Mouse (Mus musculus) bone marrow macrophage, adult 2 months (primary cell): ENCODE measurements around the gene C130026I21Rik. TPM values are rescaled to one million over a fixed set of nuclear protein-coding genes. Genes with fewer than 3 reads are reported as not detected.
"Not testable (repeated sequence)": the region's sequence is repeated elsewhere in the genome, so short reads cannot be mapped to it uniquely, and the experiment has no call there.

Experiments
- H3K27ac ChIP-seq: 2 replicates; pipeline ENCODE4 v1.5.1; 2012; ENCODE audit warnings: low read depth, low read length; ENCODE audit not compliant: insufficient read depth
- H3K4me1 ChIP-seq: 2 replicates; pipeline ENCODE4 v1.6.1; 2012; ENCODE audit warnings: low read length; ENCODE audit not compliant: control insufficient read depth, insufficient read depth
- H3K4me3 ChIP-seq: 2 replicates; pipeline ENCODE4 v1.5.1; 2012; ENCODE audit warnings: mild to moderate bottlenecking, low read length, moderate library complexity; ENCODE audit not compliant: insufficient read depth
- polyA plus RNA-seq: library from polyadenylated mRNA; stranded (reverse); fragments of >200 nt; gene quantifications from 2 replicates; pipeline ENCODE4 v1.2.4, GENCODE M21; 2012; ENCODE audit not compliant: missing spikeins, insufficient read depth, insufficient read length

The C130026I21Rik gene
- 16.6 and 21.0 TPM in 2 replicates for polyA plus RNA-seq

DNA sequence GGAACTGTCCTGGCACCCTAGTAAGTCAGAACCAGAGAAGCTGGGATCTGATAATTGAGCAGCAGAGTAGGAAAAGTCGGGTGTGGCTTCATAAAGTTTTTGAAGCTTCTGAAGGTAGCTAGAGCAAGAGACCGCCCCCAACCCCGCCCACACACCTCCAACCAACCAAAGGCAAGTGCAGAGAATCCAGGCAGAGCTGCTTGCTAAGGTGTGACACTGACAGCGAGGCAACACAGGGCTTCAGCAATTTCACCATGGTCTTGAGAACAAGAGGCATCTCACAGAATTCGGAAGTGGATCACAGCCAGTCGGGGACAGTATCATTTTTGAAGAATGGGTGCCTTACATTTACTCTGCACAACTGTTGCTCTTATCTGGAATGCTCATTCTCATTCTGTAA is at the start of gene C130026I21Rik:
TSS of gene C130026I21Rik (minus strand) at position 101 of the 400 bp plus-strand sequence.
- H3K27ac ChIP-seq, H3K4me3 ChIP-seq, H3K4me1 ChIP-seq: not testable (repeated sequence)

DNA sequence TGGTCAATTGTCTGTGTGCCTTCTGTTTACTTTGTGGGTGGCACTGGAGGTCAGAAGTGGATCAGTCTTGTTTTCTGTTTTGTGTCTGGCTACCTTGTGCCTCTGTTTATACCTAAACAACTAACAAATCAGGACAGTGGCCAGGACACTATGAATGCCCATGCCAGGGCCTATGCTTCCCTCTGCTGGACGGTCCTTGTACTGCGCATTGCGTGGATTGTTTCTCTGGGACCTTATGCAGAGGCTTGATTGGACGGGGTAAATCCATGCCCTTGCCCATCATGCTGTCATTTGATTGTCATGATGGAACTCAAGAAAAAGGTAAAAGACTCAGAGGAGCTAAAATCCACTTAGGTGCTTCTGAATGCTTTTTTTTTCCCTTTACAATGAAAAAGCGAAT is 16.7 kb upstream of the C130026I21Rik start:
- H3K27ac ChIP-seq, H3K4me1 ChIP-seq, H3K4me3 ChIP-seq: not testable (repeated sequence)

DNA sequence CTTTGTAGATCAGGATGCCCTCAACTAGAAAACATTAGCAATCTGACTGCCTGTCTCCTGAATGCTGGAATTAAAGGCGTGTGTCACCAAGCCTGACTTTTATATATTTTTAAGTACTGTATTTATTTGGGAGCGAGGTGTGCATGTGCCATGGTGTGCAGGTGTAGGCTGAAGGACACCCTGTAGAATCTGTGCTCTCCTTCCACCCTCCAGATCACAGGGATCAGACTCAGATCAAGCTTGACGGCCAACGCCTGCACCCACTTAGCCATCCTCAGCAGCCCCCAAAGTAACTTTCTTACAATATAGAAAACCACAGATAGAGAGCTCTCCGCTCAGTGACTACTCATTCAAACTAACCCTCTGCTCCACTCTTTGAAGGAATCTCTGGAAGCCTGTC is 6.1 kb upstream of the C130026I21Rik start:
- H3K27ac ChIP-seq, H3K4me3 ChIP-seq, H3K4me1 ChIP-seq: not testable (repeated sequence)

DNA sequence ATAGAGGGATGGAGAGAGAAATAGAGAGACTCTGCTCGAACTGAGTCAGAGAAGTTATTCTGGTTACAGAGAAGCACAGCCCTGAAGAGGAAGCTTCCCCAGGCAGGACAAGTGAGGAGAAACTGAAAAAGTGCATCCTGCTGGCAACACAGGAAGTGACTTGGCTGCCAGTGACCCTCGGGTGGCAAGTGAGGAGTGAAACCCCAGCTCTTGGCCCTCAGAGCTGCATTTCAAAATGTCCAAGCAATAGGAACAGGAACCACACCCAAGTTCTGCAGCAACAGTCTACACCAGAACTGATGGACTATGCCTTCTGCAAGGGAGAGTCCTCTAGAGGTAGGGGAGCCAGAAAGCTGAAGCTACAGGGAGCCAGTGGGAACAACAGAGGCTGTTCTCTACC is 11.7 kb downstream of the C130026I21Rik start:
- not testable (repeated sequence) for H3K27ac ChIP-seq, H3K4me3 ChIP-seq, H3K4me1 ChIP-seq

DNA sequence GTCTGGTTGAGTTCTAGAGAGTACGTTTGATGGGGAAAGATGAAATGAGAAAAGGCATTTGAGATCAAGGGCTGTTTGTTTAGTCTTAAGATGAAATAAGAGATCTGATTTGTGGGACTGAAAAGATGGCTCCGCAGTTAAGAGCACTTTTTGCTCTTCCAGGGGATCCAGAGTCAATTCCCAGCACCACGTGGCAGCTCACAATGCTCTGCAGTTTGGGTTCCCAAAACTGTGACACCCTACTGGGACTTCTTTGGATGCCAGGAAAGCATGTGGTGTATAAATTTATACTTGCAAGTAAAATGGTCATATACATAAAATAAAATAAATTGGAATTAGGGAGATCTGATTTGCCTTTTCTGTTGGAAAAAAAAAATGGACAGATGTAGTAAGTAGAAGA is 15.1 kb downstream of the C130026I21Rik start:
- not testable (repeated sequence) for H3K4me1 ChIP-seq, H3K4me3 ChIP-seq, H3K27ac ChIP-seq

DNA sequence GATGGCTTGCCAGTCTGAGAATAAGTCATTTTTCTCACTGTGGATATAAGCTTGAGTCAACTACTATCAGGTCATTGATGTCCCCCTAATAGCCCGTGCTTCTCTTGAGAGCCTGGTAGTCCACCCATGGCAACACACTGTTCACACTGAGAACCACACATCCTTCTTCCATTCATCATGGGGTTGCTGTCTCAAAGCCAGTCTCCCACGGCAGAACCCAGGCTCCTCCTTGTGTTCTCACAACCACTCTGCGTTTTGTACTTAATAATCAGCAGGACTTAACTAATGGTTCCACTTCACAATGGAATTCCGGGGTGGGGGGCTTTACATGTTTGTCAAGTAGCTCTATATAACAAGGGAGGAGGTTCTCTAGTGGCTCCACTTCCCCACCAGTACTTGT is 19.2 kb downstream of the C130026I21Rik start:
- not testable (repeated sequence) for H3K4me3 ChIP-seq, H3K27ac ChIP-seq, H3K4me1 ChIP-seq

DNA sequence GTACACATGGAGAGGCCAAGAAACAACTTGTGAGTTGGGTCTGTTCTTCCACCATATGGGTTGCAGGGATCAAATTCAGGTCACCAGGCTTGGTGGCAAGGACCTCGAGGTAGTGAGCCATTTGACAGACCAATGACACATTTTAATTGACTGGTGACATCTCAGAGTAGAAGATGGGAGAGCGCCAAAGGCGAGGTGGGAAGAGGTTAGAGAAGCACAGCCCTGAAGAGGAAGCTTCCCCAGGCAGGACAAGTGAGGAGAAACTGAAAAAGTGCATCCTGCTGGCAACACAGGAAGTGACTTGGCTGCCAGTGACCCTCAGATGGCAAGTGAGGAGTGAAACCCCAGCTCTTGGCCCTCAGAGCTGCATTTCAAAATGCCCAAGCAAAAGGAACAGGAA is 21.4 kb downstream of the C130026I21Rik start:
- not testable (repeated sequence) for H3K4me3 ChIP-seq, H3K27ac ChIP-seq

DNA sequence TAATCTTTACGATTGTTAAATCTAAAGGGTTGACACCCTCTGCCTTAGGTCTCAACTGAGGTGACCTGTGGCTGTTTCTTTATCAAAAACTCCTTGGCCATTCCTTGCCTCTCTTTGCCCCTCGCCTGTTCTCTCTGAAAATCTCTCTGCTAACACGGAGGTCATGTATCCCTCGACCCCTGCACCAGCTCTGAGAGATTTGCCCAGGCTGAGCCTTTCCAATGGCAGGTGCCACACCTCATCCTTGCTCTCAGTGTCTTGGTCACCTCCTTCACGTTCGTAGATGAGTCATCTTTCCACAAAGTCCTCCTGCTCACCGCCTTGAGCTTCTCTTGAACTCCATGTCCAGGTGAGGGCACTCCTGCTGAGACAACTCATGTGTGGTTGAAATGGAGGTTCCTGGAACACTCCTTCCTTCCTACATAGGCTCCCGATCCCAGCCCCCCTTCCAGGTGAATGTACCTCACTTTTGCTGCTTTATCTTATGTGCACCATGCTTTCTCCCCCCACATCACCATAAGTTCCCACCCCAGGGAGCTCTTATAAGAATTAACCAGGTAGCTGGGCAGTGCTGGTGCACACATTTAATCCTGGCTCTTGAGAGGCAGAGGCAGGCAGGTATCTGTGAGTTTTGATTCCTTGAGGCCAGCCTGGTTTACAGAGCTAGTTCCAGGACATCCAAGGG is 23.4 kb downstream of the C130026I21Rik start:
- H3K4me3 ChIP-seq, H3K4me1 ChIP-seq, H3K27ac ChIP-seq: not testable (repeated sequence)

More for the DNA sequence above, 21.4 kb downstream of the C130026I21Rik start:
- not testable (repeated sequence) for H3K4me1 ChIP-seq

DNA sequence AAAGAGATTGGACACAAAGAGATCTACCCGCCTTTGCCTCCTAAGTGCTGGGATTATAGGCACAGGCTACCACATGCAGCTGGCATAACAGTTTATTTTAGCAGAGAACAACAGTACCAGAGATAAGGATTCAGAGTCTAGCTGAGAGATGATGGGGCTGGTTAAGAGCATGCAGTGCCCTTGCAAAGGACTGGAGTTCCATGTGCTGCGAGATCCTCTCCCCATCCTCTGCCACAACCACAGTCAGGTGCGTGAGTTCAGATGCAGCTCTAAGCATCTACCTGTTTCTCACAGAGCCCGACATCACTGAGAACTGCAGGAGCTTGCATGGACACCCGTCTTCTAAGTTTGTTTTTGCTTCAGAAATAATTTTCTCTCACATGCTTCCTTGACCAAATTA is 24.1 kb downstream of the C130026I21Rik start:
- H3K4me3 ChIP-seq, H3K27ac ChIP-seq, H3K4me1 ChIP-seq: not testable (repeated sequence)

DNA sequence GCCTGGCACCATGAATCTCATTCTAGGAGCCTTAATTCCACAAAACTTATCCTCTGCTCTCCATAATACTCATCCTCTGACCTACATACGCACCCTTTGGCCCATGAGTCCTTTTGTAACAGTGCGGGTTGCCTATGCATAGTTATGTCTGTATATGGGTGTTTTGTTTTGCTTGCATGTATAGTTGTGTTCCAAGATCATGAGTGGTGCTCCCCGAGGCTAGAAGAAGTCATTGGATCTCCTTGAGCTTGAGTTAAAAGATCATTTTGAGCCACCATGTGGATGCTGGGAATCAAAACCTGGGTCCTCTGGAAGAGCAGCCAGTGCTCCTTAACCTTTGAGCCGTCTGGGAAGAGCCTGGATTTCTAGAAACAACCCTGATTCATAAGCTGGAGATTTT is 25.4 kb downstream of the C130026I21Rik start:
- H3K4me3 ChIP-seq, H3K4me1 ChIP-seq, H3K27ac ChIP-seq: not testable (repeated sequence)

DNA sequence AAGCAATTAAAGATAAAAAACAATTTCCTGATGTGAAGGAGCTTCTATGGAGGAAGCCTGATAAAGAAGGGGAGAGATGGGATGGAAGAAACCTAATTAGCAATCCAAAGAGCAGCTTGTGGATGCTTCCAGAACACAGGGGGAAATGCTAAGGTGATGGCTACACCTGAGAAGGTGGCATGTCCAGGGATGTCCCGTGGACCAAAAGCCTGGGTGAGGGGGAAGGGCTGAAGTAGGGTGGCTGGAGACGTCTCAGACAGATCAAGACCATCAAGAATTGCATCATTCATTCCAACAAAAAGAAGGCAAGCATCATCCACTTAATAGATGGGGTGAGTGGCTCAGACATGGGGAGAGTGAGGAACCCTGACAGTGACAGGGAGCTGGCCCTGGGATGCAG is 27.3 kb downstream of the C130026I21Rik start:
- H3K27ac ChIP-seq, H3K4me1 ChIP-seq, H3K4me3 ChIP-seq: not testable (repeated sequence)

DNA sequence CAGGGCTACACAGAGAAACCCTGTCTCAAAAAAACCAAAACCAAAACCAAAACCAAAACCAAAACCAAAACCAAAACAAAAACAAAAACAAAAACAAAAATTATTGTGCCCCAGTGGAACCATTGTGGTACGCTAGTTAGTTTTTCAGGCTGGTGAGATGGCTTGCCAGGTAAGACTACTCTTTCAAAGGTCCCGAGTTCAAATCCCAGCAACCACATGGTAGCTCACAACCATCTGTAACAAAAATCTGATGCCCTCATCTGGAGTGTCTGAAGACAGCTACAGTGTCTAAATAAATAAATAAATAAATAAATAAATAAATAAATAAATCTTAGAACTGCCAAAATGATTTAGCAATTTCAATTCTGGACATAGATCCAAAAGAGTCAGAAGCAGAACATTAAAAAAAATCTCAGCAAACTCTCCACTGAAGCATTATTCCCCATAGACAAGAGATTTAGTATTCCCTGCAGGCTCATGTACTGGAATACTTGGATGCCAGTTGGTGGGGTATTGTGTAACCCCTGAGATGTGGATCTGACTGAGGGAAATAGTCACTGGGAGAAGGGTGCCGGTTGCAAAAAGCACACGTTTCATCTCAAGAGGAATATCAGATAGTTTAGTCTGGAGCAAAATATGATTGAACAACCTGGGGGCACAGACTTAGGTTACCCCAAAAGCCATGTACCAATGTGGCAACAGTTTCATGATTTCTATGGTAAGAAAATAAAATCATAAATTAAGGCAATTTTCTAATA is 31.2 kb downstream of the C130026I21Rik start:
- H3K27ac ChIP-seq, H3K4me3 ChIP-seq, H3K4me1 ChIP-seq: not testable (repeated sequence)

DNA sequence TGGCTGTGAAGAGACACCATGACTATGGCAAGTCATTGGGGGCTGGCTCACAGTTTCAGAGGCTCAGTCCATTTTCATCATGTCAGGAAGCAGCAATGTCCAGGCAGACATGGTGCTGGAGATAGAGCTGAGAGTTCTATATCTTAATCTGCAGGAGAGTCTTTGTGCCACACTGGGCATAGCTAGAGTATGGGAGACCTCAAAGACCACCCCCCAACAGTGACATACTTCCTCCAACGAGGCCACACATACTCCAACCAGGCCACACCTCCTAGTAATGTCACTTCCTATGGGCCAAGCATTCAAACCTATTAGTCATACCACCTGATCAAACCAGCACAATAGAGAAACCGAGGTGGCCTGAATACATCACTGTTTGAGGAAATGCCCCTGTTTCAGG is 63.8 kb downstream of the C130026I21Rik start:
- not testable (repeated sequence) for H3K4me3 ChIP-seq, H3K27ac ChIP-seq, H3K4me1 ChIP-seq

DNA sequence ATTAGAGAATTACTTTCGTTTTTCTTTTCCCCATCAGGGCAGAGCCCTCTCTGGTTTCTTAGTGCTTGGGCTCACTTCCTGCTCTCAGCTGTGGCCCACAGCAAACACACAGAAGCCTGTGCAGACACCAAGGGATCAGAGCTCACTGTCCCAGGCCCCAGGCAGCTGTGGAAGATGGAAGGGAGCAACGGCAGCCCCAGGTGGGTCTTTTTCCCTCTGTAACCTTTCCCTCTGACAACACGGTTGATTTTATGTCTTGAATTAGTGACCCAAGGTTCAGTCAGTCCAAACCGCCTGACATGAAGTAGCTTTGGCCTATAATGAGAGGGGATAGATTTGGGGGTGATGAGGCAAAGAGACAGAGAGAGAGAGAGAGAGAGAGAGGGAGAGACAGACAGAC is 70.8 kb downstream of the C130026I21Rik start:
- H3K4me1 ChIP-seq, H3K27ac ChIP-seq, H3K4me3 ChIP-seq: not testable (repeated sequence)

DNA sequence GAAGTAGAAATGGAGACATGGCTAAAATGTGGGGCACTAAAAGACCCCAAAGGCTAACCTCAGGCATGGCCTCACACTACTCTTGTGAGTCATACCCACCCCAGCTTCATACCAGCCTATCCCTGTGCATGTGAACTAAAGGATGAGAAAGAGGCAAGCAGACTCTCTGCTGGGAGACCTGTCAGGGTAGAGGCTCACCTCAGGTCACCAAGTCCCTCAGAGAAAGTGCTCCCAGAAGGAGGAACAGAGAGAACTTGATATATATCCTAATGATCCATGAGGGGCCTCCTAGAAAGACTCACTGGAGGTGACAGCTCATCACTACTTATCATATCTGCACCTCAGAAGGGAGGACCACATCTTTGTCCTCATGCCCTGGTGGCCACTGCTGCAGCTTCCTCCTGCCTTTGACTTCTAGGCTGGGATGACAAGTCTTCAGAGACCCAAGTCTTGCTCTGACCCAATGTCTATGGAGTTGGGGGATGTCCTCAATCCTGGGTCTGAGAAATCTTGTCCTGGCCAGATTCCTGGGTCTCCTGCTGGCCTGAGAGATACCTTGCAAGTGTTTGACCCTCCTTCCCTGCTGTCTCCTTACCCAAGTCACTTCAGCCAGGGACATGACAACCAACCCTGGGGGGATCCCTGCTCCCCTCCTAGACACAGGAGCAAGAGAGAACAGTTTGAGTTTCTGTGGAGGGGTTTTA is 71.6 kb downstream of the C130026I21Rik start:
- not testable (repeated sequence) for H3K4me1 ChIP-seq, H3K4me3 ChIP-seq, H3K27ac ChIP-seq

DNA sequence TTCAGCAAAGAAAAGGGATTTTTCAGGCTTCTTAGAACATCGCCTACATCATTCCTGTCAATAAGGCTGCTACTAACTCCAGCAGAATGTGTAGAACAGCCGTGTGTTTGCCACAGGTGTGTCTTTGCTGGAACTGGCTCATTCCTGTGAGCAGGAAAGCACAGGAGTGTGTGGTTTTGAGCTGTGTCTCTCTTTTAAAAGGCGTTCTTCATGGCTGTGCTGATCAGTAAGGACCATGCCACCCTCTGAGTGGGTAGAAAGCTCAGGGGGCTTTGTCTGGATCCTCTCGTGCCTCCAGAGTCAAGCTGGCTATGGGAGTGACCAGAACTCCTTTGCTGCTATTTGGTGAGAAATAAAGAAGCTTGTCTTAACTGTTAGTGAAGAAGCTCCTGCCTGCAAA is 73.6 kb downstream of the C130026I21Rik start:
- H3K4me1 ChIP-seq, H3K27ac ChIP-seq, H3K4me3 ChIP-seq: not testable (repeated sequence)
